Mouse (Mus musculus) small intestine, adult 2 months (tissue): ENCODE measurements at regions not wholly inside any gene's neighbourhood (a gene's known extent, or its start where the extent isn't known, plus 50 kb on each side); places are given as distances from the start of the nearest gene placed in this dataset.

Experiments used
- CTCF ChIP-seq: fragments of 200-500 bp; IDR thresholded peaks from 2 replicates; pipeline ENCODE4 v1.5.1; 2012; ENCODE audit warnings: low read depth, mild to moderate bottlenecking, control low read depth, inconsistent platforms, low read length, moderate library complexity, mixed read lengths; ENCODE audit not compliant: insufficient replicate concordance, insufficient read length; ENCODE audit errors: extremely low read depth
- POLR2A ChIP-seq: fragments of 200-500 bp; IDR thresholded peaks from 2 replicates; pipeline ENCODE4 v1.6.1; 2012; ENCODE audit warnings: low read depth, mild to moderate bottlenecking, control low read depth, inconsistent platforms, low read length, moderate library complexity

GRCm38 (mm10) chr3:68814011-68814690, 55.2 kb upstream of the 1110032F04Rik start:
- TF ChIP-seq CTCF (no peak), POLR2A (no peak)
